Mouse (Mus musculus) stomach, embryonic 16.5 days (tissue): Measurements from ENCODE around the gene Rab11fip4. TPM values are rescaled to one million over a fixed set of nuclear protein-coding genes. Genes with fewer than 3 reads are reported as not detected.

Experiments
- ATAC-seq: fragments of 200-750 bp; cut with Nextera tagmentation; 2 replicates; pipeline ENCODE4 v1.8.0; 2017; ENCODE audit warnings: moderate number of reproducible peaks, moderate TSS enrichment; ENCODE audit not compliant: insufficient read depth, low FRiP score
- H3K27ac ChIP-seq: fragments of 300-500 bp; sonication (generic); 2 replicates; pipeline ENCODE4 v1.5.1; 2014; ENCODE audit warnings: low read length
- H3K27me3 ChIP-seq: fragments of 300-500 bp; sonication (generic); 2 replicates; pipeline ENCODE4 v1.6.1; 2014; ENCODE audit warnings: low read length, control low read depth, mixed read lengths; ENCODE audit not compliant: control insufficient read depth, insufficient read depth
- H3K36me3 ChIP-seq: fragments of 300-500 bp; sonication (generic); 2 replicates; pipeline ENCODE4 v1.6.1; 2014; ENCODE audit warnings: low read length; ENCODE audit not compliant: control insufficient read depth, insufficient read depth
- H3K4me1 ChIP-seq: fragments of 300-500 bp; sonication (generic); 2 replicates; pipeline ENCODE4 v1.6.1; 2014; ENCODE audit warnings: low read length, control low read depth, mixed read lengths; ENCODE audit not compliant: control insufficient read depth, insufficient read depth
- H3K4me2 ChIP-seq: fragments of 300-500 bp; sonication (generic); 2 replicates; pipeline ENCODE4 v1.6.1; 2014; ENCODE audit warnings: low read depth, low read length, mixed read lengths
- H3K4me3 ChIP-seq: fragments of 300-500 bp; sonication (generic); replicated peaks from 2 replicates; pipeline ENCODE4 v1.5.1; 2014; ENCODE audit warnings: mild to moderate bottlenecking, low read length
- H3K9ac ChIP-seq: fragments of 300-500 bp; sonication (generic); 2 replicates; pipeline ENCODE4 v1.6.1; 2014; ENCODE audit warnings: low read length
- H3K9me3 ChIP-seq: fragments of 300-500 bp; sonication (generic); replicated peaks from 2 replicates; pipeline ENCODE4 v1.6.1; 2016; ENCODE audit warnings: low read length, control low read depth; ENCODE audit not compliant: control insufficient read depth
- WGBS: fragments of 180-500 bp; shearing (Covaris S2); extraction: QIAGEN DNeasy Blood & Tissue Kit; methylation state at CpG from one replicate; pipeline ENCODE4 v1.1.7; 2014; 5-methylcytosine and 5-hydroxymethylcytosine counted together
- polyA plus RNA-seq: library from polyadenylated mRNA; unstranded; fragments of >200 nt; fragmentation: Nextera tagmentation; extraction: Ambion mirVana; gene quantifications from 2 replicates; pipeline ENCODE4 v1.2.1, GENCODE M21; 2015

Gene Rab11fip4
- polyA plus RNA-seq, 1 experiment from 2014 or later, result 2.0 TPM

GRCm38 (mm10) chr11:79628716-79629115 lies 37.7 kb downstream of the Rab11fip4 start:
- 73% methylated on average over 3 of the region's 3 CpGs for WGBS
- Histone ChIP-seq H3K27me3 (no peaks in the 10 kb centered on the region), H3K36me3 (no peaks in the 10 kb centered on the region), H3K9me3 (no peaks in the 10 kb centered on the region), H3K4me1 (no peaks in the 10 kb centered on the region), H3K9ac (no peak overlapping the region), H3K4me2 (no peak overlapping the region), H3K4me3 (no peak overlapping the region), H3K27ac (no peak overlapping the region)
- ATAC-seq, result no peak

DNA sequence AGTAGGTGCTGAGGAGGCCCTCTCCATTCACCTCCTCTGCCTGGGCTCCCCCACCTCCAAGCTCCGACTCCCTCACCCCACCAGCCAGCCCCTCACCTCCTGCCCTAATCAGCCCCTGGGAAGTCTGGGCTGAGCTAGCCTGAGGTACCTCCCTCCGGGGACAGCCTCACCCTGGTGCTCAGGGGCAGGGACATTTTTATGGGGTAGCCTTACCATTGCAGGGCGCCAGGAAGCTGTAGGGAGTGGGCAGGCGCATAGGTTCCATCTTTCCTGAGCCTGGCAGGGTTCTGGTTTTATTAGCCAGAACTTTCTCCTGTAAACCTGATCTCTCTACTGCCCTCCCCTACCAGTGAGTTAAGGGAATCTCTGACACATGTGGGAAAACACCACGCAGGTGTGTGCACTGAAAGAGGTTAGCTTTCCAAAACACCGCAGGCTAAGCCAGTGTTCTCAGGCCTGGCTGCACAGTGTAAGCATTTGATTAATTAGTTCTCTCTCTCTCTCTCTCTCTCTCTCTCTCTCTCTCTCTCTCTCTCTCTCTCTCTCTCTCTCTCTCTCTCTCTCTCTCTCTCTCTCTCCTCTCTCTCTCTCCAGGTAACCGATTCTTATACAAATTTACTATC lies 38.9 kb downstream of the Rab11fip4 start:
- H3K27ac ChIP-seq, result no peak overlapping the region

DNA sequence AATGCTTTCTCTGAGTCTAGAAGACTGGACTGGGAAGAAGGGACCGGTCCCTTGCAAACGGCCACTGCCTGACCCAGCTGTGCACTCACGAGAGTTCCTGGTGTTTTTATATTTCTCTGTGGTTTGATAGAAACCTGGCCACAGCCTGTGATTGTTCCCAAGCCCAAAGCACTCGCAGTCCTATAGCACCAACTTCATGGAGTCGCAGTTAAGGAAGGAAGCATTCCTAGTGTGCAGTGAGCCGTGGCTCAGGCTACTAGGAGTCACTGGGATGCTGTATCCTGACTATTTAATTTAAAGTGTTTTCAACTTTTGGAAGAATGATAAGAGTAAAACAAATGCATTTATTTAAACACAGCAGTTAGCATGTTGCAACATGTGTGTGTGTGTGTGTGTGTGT lies 39.5 kb downstream of the Rab11fip4 start:
- H3K4me2 ChIP-seq, result no peak overlapping the region
- H3K36me3 ChIP-seq, result no peaks in the 10 kb centered on the region
- H3K9ac ChIP-seq, result no peak overlapping the region
- H3K4me3 ChIP-seq, result no peak overlapping the region
- H3K4me1 ChIP-seq, result no peaks in the 10 kb centered on the region
- no peak for ATAC-seq
- no peak overlapping the region for H3K27ac ChIP-seq
- WGBS, result 56% methylated on average over 6 of the region's 6 CpGs
- H3K27me3 ChIP-seq, result no peaks in the 10 kb centered on the region
- 0 out of 2 replicates have a peak, but pooled peaks cover under 1% of the 10 kb centered on the region for H3K9me3 ChIP-seq

More for the DNA sequence above, 38.9 kb downstream of the Rab11fip4 start:
- H3K36me3 ChIP-seq, result no peaks in the 10 kb centered on the region
- no peak overlapping the region for H3K9ac ChIP-seq
- H3K4me2 ChIP-seq, result no peak overlapping the region
- no peak for ATAC-seq
- WGBS, result 72% methylated on average over 7 of the region's 7 CpGs
- no peaks in the 10 kb centered on the region for H3K27me3 ChIP-seq
- no peaks in the 10 kb centered on the region for H3K9me3 ChIP-seq
- no peaks in the 10 kb centered on the region for H3K4me1 ChIP-seq
- no peak overlapping the region for H3K4me3 ChIP-seq

DNA sequence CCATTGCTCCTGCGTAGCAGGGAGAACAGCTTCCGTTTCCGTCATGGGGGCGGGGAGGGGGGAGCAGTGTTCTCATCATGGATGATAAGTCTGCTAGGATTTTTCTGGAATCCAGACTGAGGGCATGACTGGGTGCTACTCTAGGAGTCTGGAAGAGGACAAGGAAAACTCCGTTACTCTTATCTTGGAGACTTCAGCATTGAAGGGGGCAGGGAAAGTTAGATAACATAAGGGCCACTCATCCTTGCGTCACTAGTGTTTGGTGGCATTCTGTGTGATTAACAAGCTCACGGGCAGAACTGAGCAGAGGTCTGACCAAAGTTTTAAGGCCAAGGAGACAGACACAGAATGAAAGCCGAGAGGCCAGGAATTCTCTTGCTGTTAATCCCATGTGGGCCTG lies 42.4 kb downstream of the Rab11fip4 start:
- H3K9me3 ChIP-seq, result 0 out of 2 replicates have a peak, but pooled peaks cover 3% of the 10 kb centered on the region
- no peaks in the 10 kb centered on the region for H3K4me1 ChIP-seq
- H3K27ac ChIP-seq, result no peak overlapping the region
- WGBS, result 70% methylated on average over 8 of the region's 8 CpGs
- H3K9ac ChIP-seq, result no peak overlapping the region
- no peak overlapping the region for H3K4me2 ChIP-seq
- no peaks in the 10 kb centered on the region for H3K27me3 ChIP-seq
- no peaks in the 10 kb centered on the region for H3K36me3 ChIP-seq
- ATAC-seq, result no peak
- H3K4me3 ChIP-seq, result no peak overlapping the region

DNA sequence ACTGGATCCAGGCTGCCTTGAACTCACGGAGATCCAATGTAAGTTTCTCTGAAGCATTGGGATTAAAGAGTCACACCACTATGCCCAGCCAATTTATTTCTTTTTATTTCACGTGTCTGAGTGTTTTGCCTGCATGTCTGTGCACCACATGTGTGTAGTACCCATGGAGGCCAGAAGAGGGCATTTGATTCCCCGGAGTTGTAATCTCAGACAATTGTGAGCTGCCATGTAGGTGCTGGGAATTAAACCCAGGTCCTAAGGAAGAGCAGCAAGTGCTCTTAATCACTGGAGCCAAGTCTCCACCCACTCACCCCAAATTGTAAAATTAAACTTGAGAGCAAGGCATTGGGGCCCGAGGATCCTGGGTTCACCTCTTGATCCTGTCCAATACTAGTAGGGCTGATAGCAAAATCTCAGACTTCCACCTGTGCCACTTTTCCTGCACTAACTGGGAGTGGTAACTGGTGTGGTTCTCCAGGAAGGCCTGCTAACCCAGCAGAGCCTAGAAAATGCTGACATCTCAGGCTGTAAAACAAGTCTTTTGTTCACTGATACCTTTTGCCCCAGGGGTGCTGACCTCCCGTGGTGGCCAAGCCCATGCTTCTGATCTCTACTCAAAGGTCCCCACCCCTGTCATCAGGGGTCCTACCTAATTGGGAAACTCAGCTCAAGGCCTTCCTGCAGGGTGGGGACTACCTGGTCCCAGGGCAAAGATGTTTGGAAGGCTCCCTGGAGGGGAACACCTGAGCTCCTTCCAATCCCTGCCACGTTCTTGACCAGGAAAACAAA lies 44.8 kb downstream of the Rab11fip4 start:
- Histone ChIP-seq H3K27ac (no peak overlapping the region), H3K36me3 (no peaks in the 10 kb centered on the region), H3K4me2 (no peak overlapping the region), H3K4me1 (0 out of 2 replicates have a peak, but pooled peaks cover 4% of the 10 kb centered on the region), H3K9ac (no peak overlapping the region), H3K9me3 (0 out of 2 replicates have a peak, but pooled peaks cover 3% of the 10 kb centered on the region), H3K4me3 (no peak overlapping the region), H3K27me3 (no peaks in the 10 kb centered on the region)
- WGBS, result 78% methylated on average over 6 of the region's 6 CpGs
- no peak for ATAC-seq

DNA sequence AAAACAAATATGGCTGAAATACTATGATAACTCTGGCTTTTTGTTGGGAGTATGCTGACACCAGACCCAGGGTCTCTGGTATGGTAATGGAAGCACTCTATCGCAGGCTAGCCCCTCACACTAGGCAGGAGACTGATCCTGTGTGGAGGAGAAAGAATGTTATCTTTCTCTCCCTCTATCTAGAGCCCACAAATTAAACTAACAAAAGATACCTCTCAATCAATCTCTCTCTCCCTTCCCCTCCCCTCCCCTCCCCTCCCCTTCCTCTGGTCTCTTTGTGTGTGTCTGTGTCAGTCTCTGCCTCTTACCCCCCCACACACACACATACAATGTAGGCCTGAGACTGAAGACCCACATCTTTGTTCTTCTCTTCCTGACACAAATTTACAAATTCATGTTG lies 45.5 kb downstream of the Rab11fip4 start:
- Histone ChIP-seq H3K27me3 (no peaks in the 10 kb centered on the region), H3K27ac (no peak overlapping the region), H3K4me3 (no peak overlapping the region), H3K4me1 (peaks cover 6% of the 10 kb centered on the region; the same call in 1 of the 2 replicates), H3K36me3 (no peaks in the 10 kb centered on the region), H3K9ac (no peak overlapping the region), H3K9me3 (0 out of 2 replicates have a peak, but pooled peaks cover 3% of the 10 kb centered on the region), H3K4me2 (no peak overlapping the region)
- WGBS, result 70% methylated on average over 1 of the region's 1 CpGs
- ATAC-seq, result no peak

DNA sequence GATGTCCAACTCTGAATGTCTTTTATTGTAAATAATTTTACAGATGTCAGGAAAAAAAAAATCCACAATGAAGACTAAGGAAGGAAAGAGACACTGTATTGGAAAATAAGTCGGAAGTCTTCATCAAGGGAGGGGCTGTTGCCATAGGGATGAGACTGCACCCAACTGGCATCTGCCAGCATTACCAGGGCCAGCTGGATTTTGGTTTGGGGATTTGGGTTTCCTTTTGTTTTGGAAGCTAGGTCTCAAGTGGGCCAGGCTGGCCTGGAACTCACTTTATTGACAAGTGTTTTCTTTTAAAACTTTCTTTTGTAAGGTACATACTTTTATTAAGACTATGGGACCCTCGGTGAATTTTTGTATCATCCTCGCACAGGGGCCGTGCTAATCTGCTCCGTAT lies 47.7 kb downstream of the Rab11fip4 start:
- H3K9ac ChIP-seq, result no peak overlapping the region
- no peaks in the 10 kb centered on the region for H3K27me3 ChIP-seq
- no peak for ATAC-seq
- peaks cover 6% of the 10 kb centered on the region; the same call in 1 of the 2 replicates for H3K4me1 ChIP-seq
- no peak overlapping the region for H3K4me3 ChIP-seq
- no peaks in the 10 kb centered on the region for H3K36me3 ChIP-seq
- H3K9me3 ChIP-seq, result 0 out of 2 replicates have a peak, but pooled peaks cover 3% of the 10 kb centered on the region
- no peak overlapping the region for H3K4me2 ChIP-seq
- no peak overlapping the region for H3K27ac ChIP-seq
- WGBS, result 82% methylated on average over 5 of the region's 5 CpGs

GRCm38 (mm10) chr11:79640940-79641733 lies 50.1 kb downstream of the Rab11fip4 start:
- WGBS, result 51% methylated on average over 8 of the region's 8 CpGs
- Histone ChIP-seq H3K9me3 (no peaks in the 10 kb centered on the region), H3K4me1 (peaks cover 6% of the 10 kb centered on the region; the same call in 1 of the 2 replicates), H3K27me3 (no peaks in the 10 kb centered on the region), H3K27ac (no peak overlapping the region), H3K4me2 (no peak overlapping the region), H3K9ac (no peak overlapping the region), H3K4me3 (no peak overlapping the region), H3K36me3 (no peaks in the 10 kb centered on the region)
- ATAC-seq, result no peak

DNA sequence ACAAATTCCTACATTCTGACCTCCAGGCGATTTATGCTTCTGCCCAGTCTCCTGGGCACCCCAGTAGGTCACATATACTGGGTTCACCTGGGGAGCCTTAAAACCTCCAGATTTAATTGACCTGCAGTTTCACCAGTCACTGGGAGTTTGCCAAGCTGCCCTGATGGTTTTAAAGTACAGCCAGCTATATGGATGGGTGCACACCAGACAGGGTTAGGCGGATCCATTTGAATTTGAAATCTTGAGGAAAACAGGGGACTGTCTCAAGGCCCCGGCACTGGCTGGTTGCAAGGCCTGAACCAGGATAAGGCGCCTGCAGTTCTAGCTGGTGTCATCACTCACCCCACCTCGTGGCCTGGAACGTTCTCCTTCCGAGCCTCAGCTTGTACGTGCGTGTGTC lies 52.7 kb downstream of the Rab11fip4 start:
- Histone ChIP-seq H3K4me3 (no peak overlapping the region), H3K9ac (no peak overlapping the region), H3K4me2 (no peak overlapping the region), H3K4me1 (peaks cover 17% of the 10 kb centered on the region), H3K27me3 (no peaks in the 10 kb centered on the region), H3K9me3 (no peaks in the 10 kb centered on the region), H3K36me3 (no peaks in the 10 kb centered on the region), H3K27ac (no peak overlapping the region)
- 77% methylated on average over 9 of the region's 9 CpGs for WGBS
- no peak for ATAC-seq
